1 mouse cellular context compared by ENCODE assay signal in the genomic region with DNA sequence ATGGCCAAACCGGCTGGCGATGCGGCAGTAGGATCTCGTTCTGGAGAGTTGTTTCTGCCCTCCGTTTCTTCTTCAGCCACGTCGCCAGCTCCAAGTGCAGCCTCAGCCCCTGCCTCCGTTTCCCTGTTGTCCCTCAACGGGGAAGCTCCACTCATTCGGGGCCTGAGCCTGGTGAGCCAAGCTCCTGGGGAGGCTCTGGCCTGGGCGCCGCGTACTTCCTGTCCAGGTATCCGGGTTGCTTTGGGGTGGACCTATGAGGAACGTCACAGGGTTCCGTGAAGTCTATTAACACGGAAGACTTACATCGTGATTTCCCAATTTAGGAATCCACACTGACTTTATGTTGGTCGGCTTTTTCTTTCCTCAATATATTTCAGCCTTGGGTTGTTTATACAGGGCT.
TF ChIP-seq lines count a peak whose summit lies in the region.

No protein-coding gene starts in this region.

TF ChIP-seq in CH12.LX, 34 proteins besides CTCF, POLR2A, EP300 and RAD21:
- TF ChIP-seq JUN (IDR thresholded peaks at IDR 0.05; ENCODE audit: insufficient read depth, low read depth, low read length), result no peak
- TF ChIP-seq POLR2AphosphoS2 (IDR thresholded peaks at IDR 0.05; ENCODE audit: low read depth, low read length), result no peak; the same call in 1 of the 2 replicates
- TF ChIP-seq MYC (IDR thresholded peaks at IDR 0.05; ENCODE audit: low read depth, low read length), result peak; percentile 24; the same call in 1 of the 2 replicates
- TF ChIP-seq GABPA (IDR thresholded peaks at IDR 0.05; ENCODE audit: insufficient replicate concordance, low read depth, low read length), result no peak
- peak; percentile 82 for TF ChIP-seq MXI1 (IDR thresholded peaks at IDR 0.05; ENCODE audit: low read depth, low read length)
- no peak for TF ChIP-seq SMC3 (IDR thresholded peaks at IDR 0.05; ENCODE audit: low read depth, low read length)
- TF ChIP-seq HCFC1 (IDR thresholded peaks at IDR 0.05; ENCODE audit: low read depth, low read length), result peak; percentile 53; the same call in 1 of the 2 replicates
- 0 out of 2 replicates have a peak, but pooled peaks have one; percentile 37 for TF ChIP-seq MAX (IDR thresholded peaks at IDR 0.05; ENCODE audit: low read length)
- no peak for TF ChIP-seq MEF2A (IDR thresholded peaks at IDR 0.05; ENCODE audit: borderline replicate concordance, low read depth, low read length)
- TF ChIP-seq SIN3A (IDR thresholded peaks at IDR 0.05; ENCODE audit: low read length), result peak; percentile 51
- TF ChIP-seq ZKSCAN1 (IDR thresholded peaks at IDR 0.05; ENCODE audit: borderline replicate concordance, low read depth, low read length), result no peak
- TF ChIP-seq CHD2 (IDR thresholded peaks at IDR 0.05; ENCODE audit: low read length), result no peak
- 0 out of 2 replicates have a peak, but pooled peaks have one; percentile 9 for TF ChIP-seq NRF1 (IDR thresholded peaks at IDR 0.05; ENCODE audit: low read depth, low read length)
- 0 out of 2 replicates have a peak, but pooled peaks have one; percentile 62 for TF ChIP-seq KAT2A (IDR thresholded peaks at IDR 0.05; ENCODE audit: insufficient replicate concordance, low read length)
- no peak for TF ChIP-seq USF2 (conservative IDR thresholded peaks at IDR 0.05; ENCODE audit: low read depth, low read length)
- peak; percentile 92; the same call in 1 of the 2 replicates for TF ChIP-seq CHD1 (IDR thresholded peaks at IDR 0.05; ENCODE audit: low read depth, low read length)
- TF ChIP-seq IRF4 (IDR thresholded peaks at IDR 0.05; ENCODE audit: low read depth, low read length), result peak; percentile 27; the same call in 1 of the 2 replicates
- no peak for TF ChIP-seq UBTF (IDR thresholded peaks at IDR 0.05; ENCODE audit: low read depth, low read length)
- TF ChIP-seq ZC3H11A (IDR thresholded peaks at IDR 0.05; ENCODE audit: low read depth, low read length), result no peak
- TF ChIP-seq USF1 (IDR thresholded peaks at IDR 0.05; ENCODE audit: low read depth, low read length), result no peak
- no peak for TF ChIP-seq MAZ (IDR thresholded peaks at IDR 0.05; ENCODE audit: low read depth, low read length)
- no peak for TF ChIP-seq RCOR1 (conservative IDR thresholded peaks at IDR 0.05; ENCODE audit: low read depth, low read length)
- 0 out of 2 replicates have a peak, but pooled peaks have one; percentile 71 for TF ChIP-seq ZMIZ1 (IDR thresholded peaks at IDR 0.05; ENCODE audit: low read depth, low read length)
- TF ChIP-seq MAFK (IDR thresholded peaks at IDR 0.05; ENCODE audit: insufficient replicate concordance, low read length), result no peak
- TF ChIP-seq BHLHE40 (IDR thresholded peaks at IDR 0.05; ENCODE audit: low read depth, low read length), result no peak
- peak; percentile 90 for TF ChIP-seq ELF1 (IDR thresholded peaks at IDR 0.05; ENCODE audit: low read depth, low read length)
- TF ChIP-seq NELFE (IDR thresholded peaks at IDR 0.05; ENCODE audit: low read depth, low read length), result peak; percentile 60; the same call in 1 of the 2 replicates
- TF ChIP-seq TCF12 (IDR thresholded peaks at IDR 0.05; ENCODE audit: low read depth, low read length), result peak; percentile 51; the same call in 1 of the 2 replicates
- TF ChIP-seq PAX5 (IDR thresholded peaks at IDR 0.05; ENCODE audit: low read length), result no peak
- TF ChIP-seq ETS1 (conservative IDR thresholded peaks at IDR 0.05; ENCODE audit: low read depth, low read length), result peak; percentile 25; the same call in 1 of the 2 replicates
